Mouse (Mus musculus): ENCODE measurements at regions not wholly inside any gene's neighbourhood (a gene's known extent, or its start where the extent isn't known, plus 50 kb on each side); places are given as distances from the start of the nearest gene placed in this dataset.

GRCm38 (mm10) chr1:77823801-77824687 is 309.2 kb upstream of the Epha4 start:
- intact Hi-C loops (cut with DNase I): no loop called here
- DNase-seq (ENCODE audit: low spot score in 2 of 2): peak; percentile 25

- intact Hi-C loops (cut with DNase I): no loop called here
- no peak for DNase-seq (ENCODE audit: low spot score in 2 of 2)
These were observed 305.2 kb upstream of the Epha4 start for GRCm38 (mm10) chr1:77820101-77820500.

- no peak for DNase-seq (ENCODE audit: low spot score in 2 of 2)
- intact Hi-C loops (cut with DNase I): no loop called here
These were observed 300.6 kb upstream of the Epha4 start for GRCm38 (mm10) chr1:77815451-77815850.

- intact Hi-C loops (cut with DNase I): no loop called here
- no peak for DNase-seq (ENCODE audit: low spot score in 2 of 2)
These were observed 296.7 kb upstream of the Epha4 start for GRCm38 (mm10) chr1:77811573-77811972.

GRCm38 (mm10) chr1:77790974-77791373 is 276.1 kb upstream of the Epha4 start:
- intact Hi-C loops (cut with DNase I): no loop called here
- DNase-seq (ENCODE audit: low spot score in 2 of 2): no peak

GRCm38 (mm10) chr1:77754326-77754725 is 239.4 kb upstream of the Epha4 start:
- intact Hi-C loops (cut with DNase I): no loop called here
- DNase-seq (ENCODE audit: low spot score in 2 of 2): no peak

- intact Hi-C loops (cut with DNase I): no loop called here
- DNase-seq (ENCODE audit: low spot score in 2 of 2): no peak
These were observed 233.9 kb upstream of the Epha4 start for GRCm38 (mm10) chr1:77748483-77749465.

GRCm38 (mm10) chr1:77732099-77732498 is 217.2 kb upstream of the Epha4 start:
- DNase-seq (ENCODE audit: low spot score in 2 of 2): no peak
- intact Hi-C loops (cut with DNase I): no loop called here

GRCm38 (mm10) chr1:77727561-77727960 is 212.7 kb upstream of the Epha4 start:
- DNase-seq (ENCODE audit: low spot score in 2 of 2): no peak
- intact Hi-C loops (cut with DNase I): no loop called here

GRCm38 (mm10) chr1:77723246-77723645 is 208.4 kb upstream of the Epha4 start:
- intact Hi-C loops (cut with DNase I): no loop called here
- DNase-seq (ENCODE audit: low spot score in 2 of 2): no peak

GRCm38 (mm10) chr1:77720859-77721258 is 206.0 kb upstream of the Epha4 start:
- no peak for DNase-seq (ENCODE audit: low spot score in 2 of 2)
- intact Hi-C loops (cut with DNase I): no loop called here

- DNase-seq (ENCODE audit: low spot score in 2 of 2): no peak
- intact Hi-C loops (cut with DNase I): no loop called here
These were observed 198.1 kb upstream of the Epha4 start for GRCm38 (mm10) chr1:77713001-77713400.

GRCm38 (mm10) chr1:77708202-77709020 is 193.5 kb upstream of the Epha4 start:
- intact Hi-C loops (cut with DNase I): no loop called here
- DNase-seq (ENCODE audit: low spot score in 2 of 2): no peak

- DNase-seq (ENCODE audit: low spot score in 2 of 2): no peak
- intact Hi-C loops (cut with DNase I): no loop called here
These were observed 180.5 kb upstream of the Epha4 start for GRCm38 (mm10) chr1:77695228-77696018.

GRCm38 (mm10) chr1:77663345-77663744 is 148.5 kb upstream of the Epha4 start:
- DNase-seq (ENCODE audit: low spot score in 2 of 2): peak; percentile 13 to 18
- intact Hi-C loops (cut with DNase I): no loop called here

GRCm38 (mm10) chr1:77660436-77660835 is 145.5 kb upstream of the Epha4 start:
- no peak for DNase-seq (ENCODE audit: low spot score in 2 of 2)
- intact Hi-C loops (cut with DNase I): no loop called here

- intact Hi-C loops (cut with DNase I): no loop called here
- no peak for DNase-seq (ENCODE audit: low spot score in 2 of 2)
These were observed 122.1 kb upstream of the Epha4 start for GRCm38 (mm10) chr1:77637025-77637424.

- intact Hi-C loops (cut with DNase I): no loop called here
- no peak for DNase-seq (ENCODE audit: low spot score in 2 of 2)
These were observed 114.8 kb upstream of the Epha4 start for GRCm38 (mm10) chr1:77629496-77630281.
